Mouse (Mus musculus) urinary bladder, adult 18-20 months (tissue): ENCODE data around the gene Lyl1.

ENCODE experiments used
- DNase-seq, 2 experiments: peaks; one replicate each; pipeline ENCODE4 v3.0.0; 2022; ENCODE audit warnings: low spot score in 2 of 2, mixed read lengths in 2 of 2

Gene Lyl1

GRCm38 (mm10) chr8:84742171-84743053 is 41.2 kb downstream of the Lyl1 start:
- peak in 1 of 2 experiments; percentile 60 for DNase-seq

GRCm38 (mm10) chr8:84743054-84743415 is 41.8 kb downstream of the Lyl1 start:
- DNase-seq = peak in 1 of 2 experiments; percentile 52

- no peak for DNase-seq
These were observed 42.5 kb downstream of the Lyl1 start for GRCm38 (mm10) chr8:84743517-84744420.

- DNase-seq = no peak
These were observed 44.0 kb downstream of the Lyl1 start for GRCm38 (mm10) chr8:84745032-84745925.

GRCm38 (mm10) chr8:84749519-84749918 is 48.3 kb downstream of the Lyl1 start:
- no peak for DNase-seq

- no peak for DNase-seq
These were observed 51.7 kb downstream of the Lyl1 start for GRCm38 (mm10) chr8:84752734-84753582.
